Mouse (Mus musculus): ENCODE measurements around the gene Fam136a.
A peak's percentile ranks its signal among the peaks of the same experiment; 100 is the strongest.

Fam136a gene

DNA sequence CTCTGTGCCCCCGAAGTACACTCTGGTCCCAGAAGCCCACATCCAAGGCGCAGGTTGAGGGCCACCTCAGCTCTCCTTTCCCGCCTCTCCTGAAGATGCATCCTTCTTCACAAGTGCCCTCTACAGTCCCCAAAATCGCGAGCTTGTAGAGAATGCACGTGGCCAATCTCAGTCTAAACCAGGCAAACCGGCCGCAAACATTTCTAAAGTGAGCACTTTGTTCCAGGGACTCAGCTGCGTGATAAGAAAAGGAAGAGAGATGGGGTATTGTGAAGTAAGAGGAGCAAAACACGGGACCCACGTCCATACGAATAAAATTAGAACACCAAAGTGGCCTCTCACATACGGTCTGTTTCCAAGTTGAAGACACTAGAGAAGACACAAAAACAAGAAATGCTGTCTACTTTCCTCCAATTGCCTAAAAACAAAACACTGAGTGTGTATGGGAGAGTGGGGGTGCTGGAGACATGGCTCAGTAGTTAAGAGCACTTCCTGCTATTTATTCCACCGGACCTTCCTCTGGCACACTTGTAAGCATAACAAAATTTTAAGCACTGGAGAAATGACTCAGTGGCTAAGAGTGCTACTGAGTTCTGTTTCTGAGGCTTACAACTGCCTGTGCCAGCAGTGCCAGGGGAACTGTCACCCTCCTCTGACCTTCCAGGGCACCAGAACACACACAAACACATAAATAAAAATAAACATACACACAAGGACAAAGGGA, 32.0 kb downstream of the Fam136a start:
- no peak for DNase-seq (ENCODE audit: extremely low spot score, low spot score)

DNA sequence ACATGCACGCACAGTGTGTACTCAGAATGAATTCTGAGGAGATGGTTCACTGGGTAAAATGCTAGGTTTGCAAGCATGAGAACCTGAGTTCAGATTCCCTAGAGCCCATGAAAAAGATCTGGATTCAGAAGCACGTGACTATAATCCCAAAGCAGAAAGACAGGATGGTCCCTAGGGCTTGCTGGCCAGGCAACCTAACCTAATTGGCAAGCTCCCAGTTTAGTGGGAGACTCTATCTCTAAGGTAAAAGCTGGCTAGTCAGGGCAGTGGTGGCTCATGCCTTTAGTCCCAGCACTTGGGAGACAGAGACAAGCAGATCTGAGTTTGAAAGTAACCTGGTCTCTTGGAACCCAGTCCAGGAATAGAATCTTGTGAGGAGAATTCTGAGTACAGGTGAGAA, 33.5 kb downstream of the Fam136a start:
- DNase-seq (ENCODE audit: extremely low spot score, low spot score), result no peak

DNA sequence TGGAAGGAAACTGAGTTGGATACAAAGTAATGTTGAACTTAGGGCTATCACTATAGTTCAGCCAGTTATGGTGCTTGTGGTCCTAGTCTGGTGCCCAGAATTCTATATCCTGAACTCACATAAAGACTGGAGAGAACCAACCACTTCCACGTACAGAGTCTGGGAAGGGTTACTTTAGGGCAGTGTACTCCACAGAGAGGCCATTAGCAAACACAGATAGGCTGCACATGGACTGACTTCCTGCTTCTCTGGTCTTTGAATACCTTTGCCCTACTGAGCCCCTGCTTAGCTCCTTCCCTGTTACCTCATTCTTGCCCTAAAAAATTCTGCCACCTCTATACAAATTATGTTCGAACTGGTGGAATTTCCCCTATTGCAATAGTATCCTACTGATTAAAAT, 34.5 kb downstream of the Fam136a start:
- DNase-seq (ENCODE audit: extremely low spot score, low spot score), result no peak

- DNase-seq (ENCODE audit: extremely low spot score, low spot score), result peak; percentile 70
Measured at GRCm38 (mm10) chr6:86400972-86401371, 35.5 kb downstream of the Fam136a start.

DNA sequence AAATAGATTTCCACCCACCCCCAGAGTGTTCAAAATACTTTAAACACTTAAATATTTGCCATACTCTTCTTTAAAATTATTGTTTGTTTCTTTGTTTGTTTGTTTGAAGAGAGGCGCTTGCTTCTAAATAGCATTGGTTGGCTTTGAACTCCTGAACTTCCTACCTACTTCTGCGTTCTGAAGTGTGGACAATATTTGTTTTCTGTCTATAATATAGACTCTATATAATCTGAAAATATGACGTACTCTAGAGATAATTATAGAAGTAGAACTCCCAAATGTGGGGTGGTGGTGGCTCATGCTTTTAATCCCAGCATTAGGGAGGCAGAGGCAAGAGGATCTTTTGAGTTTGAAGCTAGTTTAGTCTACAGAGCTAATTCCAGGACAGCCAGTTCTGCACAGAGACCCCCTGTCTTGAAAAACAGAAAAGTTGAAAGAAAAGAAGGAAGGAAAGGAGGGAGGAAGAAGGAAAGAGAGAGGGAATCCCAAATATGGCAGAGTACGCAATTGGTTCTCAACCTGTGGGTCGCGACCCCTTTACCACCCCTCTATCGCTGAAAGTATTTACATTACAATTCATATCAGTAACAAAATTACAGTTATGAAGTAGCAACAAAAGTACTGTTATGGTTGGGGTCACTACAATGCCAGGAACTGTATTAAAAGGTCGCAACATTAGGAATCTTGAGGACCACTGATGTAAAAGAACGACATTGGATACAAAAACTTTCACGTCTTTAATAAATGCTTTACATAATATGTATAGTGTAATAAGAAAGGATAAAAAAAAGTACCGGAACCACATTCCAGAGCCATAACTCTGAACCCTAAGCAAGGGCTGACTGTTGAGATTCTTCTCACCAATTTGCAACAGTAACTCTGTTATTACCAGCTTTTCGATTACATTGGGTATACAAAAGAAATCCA, 37.5 kb downstream of the Fam136a start:
- DNase-seq (ENCODE audit: extremely low spot score, low spot score), result no peak

GRCm38 (mm10) chr6:86403728-86404099, 38.3 kb downstream of the Fam136a start:
- DNase-seq (ENCODE audit: extremely low spot score, low spot score), result peak; percentile 90

- peak; percentile 97 for DNase-seq (ENCODE audit: extremely low spot score, low spot score)
Measured at GRCm38 (mm10) chr6:86404100-86404861, 38.8 kb downstream of the Fam136a start, which contains the start of gene Tia1. Gene Tia1 (plus strand): TSS chr6:86404219.

DNA sequence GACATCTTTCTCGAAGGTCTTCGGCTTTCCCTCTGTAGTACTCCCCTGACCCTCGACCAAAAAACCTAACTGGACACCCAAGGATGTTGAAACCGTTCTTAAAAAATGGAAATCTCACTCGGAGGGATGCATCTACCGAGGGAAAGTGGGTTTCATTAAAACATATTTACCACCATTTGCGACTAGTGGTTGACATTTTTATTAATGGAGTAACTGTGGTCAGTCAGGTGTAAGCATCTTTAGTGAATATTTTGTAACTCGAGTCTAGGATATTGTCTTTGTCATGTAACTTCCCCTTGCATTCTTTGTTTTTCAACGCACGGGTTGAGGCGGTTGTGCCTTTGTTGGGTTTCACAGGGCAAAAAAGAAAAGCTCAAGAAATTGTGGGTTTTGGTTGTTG, 39.5 kb downstream of the Fam136a start:
- DNase-seq (ENCODE audit: extremely low spot score, low spot score), result peak; percentile 30

DNA sequence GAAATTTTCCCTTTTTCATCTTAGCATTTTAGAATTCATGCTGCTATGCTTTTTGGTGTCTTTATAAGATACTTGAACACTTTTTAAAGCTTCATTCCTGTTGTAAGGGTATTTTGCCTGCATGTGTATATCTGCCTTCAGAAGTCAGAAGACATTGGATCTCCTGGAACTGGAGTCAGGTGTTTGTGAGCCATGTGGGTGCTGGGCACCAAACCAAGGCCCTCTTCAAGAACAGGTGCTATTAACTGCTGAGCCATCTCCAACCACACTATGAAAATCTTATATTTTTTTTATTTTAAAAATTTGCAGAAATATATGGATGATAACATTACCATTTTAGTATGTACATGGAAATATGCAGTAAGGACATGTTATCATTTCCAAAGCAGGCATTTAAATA, 40.9 kb downstream of the Fam136a start:
- no peak for DNase-seq (ENCODE audit: extremely low spot score, low spot score)

GRCm38 (mm10) chr6:86418711-86419110, 53.3 kb downstream of the Fam136a start:
- no peak for DNase-seq (ENCODE audit: extremely low spot score, low spot score)

GRCm38 (mm10) chr6:86419239-86419638, 53.8 kb downstream of the Fam136a start:
- DNase-seq (ENCODE audit: extremely low spot score, low spot score), result no peak
